Mouse (Mus musculus) neutrophil, adult 5-6 weeks (primary cell): ENCODE measurements around the gene Cracr2b. TPM values are rescaled to one million over a fixed set of nuclear protein-coding genes. Genes with fewer than 3 reads are reported as not detected.
A peak's percentile ranks its signal among the peaks of the same experiment; 100 is the strongest.
"Not testable (repeated sequence)": the region's sequence is repeated elsewhere in the genome, so short reads cannot be mapped to it uniquely, and the experiment has no call there.

ENCODE experiments used
- ATAC-seq: fragments of 151-379, 151-347 bp; 2 replicates; pipeline ENCODE4 v1.8.0; 2017; ENCODE audit warnings: mild to moderate bottlenecking, moderate TSS enrichment; ENCODE audit not compliant: insufficient number of reproducible peaks, poor library complexity, low FRiP score, severe bottlenecking; ENCODE audit errors: extremely low read depth
- total RNA-seq: library from RNA; stranded (forward); fragments of 200-1000 nt; gene quantifications from 2 replicates; pipeline ENCODE4 v1.2.3, GENCODE M21; 2017

Cracr2b gene
- total RNA-seq, 1 experiment from 2014 or later, result 2.8 TPM

GRCm38 (mm10) chr7:141432741-141433516, 28.0 kb upstream of the Cracr2b start:
- no peak for ATAC-seq

GRCm38 (mm10) chr7:141433517-141434400, 27.1 kb upstream of the Cracr2b start:
- no peak for ATAC-seq

GRCm38 (mm10) chr7:141434464-141434863, 26.4 kb upstream of the Cracr2b start:
- no peak for ATAC-seq

GRCm38 (mm10) chr7:141435129-141435855, 25.6 kb upstream of the Cracr2b start:
- ATAC-seq, result peak; percentile 55

- ATAC-seq, result no peak
Observed at GRCm38 (mm10) chr7:141435856-141436522, 24.9 kb upstream of the Cracr2b start.

GRCm38 (mm10) chr7:141436523-141436892, 24.4 kb upstream of the Cracr2b start:
- ATAC-seq, result no peak

GRCm38 (mm10) chr7:141437178-141438120, 23.4 kb upstream of the Cracr2b start, which contains the start of gene Slc25a22:
TSS of gene Slc25a22 (minus strand) at chr7:141437892.
- peak; percentile 56 for ATAC-seq

- ATAC-seq, result no peak
Observed at GRCm38 (mm10) chr7:141438201-141438968, 22.5 kb upstream of the Cracr2b start.

GRCm38 (mm10) chr7:141439140-141439679, 21.7 kb upstream of the Cracr2b start:
- ATAC-seq, result no peak

GRCm38 (mm10) chr7:141439811-141440210, 21.1 kb upstream of the Cracr2b start:
- no peak for ATAC-seq

GRCm38 (mm10) chr7:141440613-141441012, 20.3 kb upstream of the Cracr2b start:
- ATAC-seq, result peak; percentile 15; the same call in 1 of the 2 replicates

- ATAC-seq, result no peak
Observed at GRCm38 (mm10) chr7:141441460-141441859, 19.4 kb upstream of the Cracr2b start.

GRCm38 (mm10) chr7:141442199-141442598, 18.7 kb upstream of the Cracr2b start:
- no peak for ATAC-seq

- no peak for ATAC-seq
Observed at GRCm38 (mm10) chr7:141443081-141443821, 17.6 kb upstream of the Cracr2b start.

- no peak for ATAC-seq
Observed at GRCm38 (mm10) chr7:141443828-141444237, 17.1 kb upstream of the Cracr2b start, which contains the start of gene Pidd1. TSS of gene Pidd1 (minus strand) at chr7:141444025.

GRCm38 (mm10) chr7:141446374-141446773, 14.5 kb upstream of the Cracr2b start:
- ATAC-seq, result not testable (repeated sequence)
